Mouse (Mus musculus) stomach, embryonic 15.5 days (tissue): Measurements from ENCODE around the gene Hoga1. TPM values are rescaled to one million over a fixed set of nuclear protein-coding genes. Genes with fewer than 3 reads are reported as not detected.
A peak's percentile ranks its signal among the peaks of the same experiment; 100 is the strongest.
"Not testable (repeated sequence)": the region's sequence is repeated elsewhere in the genome, so short reads cannot be mapped to it uniquely, and the experiment has no call there.

Source experiments
- ATAC-seq: fragments of 200-750 bp; cut with Nextera tagmentation; 2 replicates; pipeline ENCODE4 v1.8.0; 2017; ENCODE audit warnings: low read depth, moderate number of reproducible peaks, moderate TSS enrichment; ENCODE audit not compliant: insufficient read depth, low FRiP score
- H3K27ac ChIP-seq: fragments of 300-500 bp; sonication (generic); 2 replicates; pipeline ENCODE4 v1.5.1; 2015; ENCODE audit warnings: mild to moderate bottlenecking, inconsistent platforms
- H3K27me3 ChIP-seq: fragments of 300-500 bp; sonication (generic); replicated peaks from 2 replicates; pipeline ENCODE4 v1.6.1; 2015; ENCODE audit warnings: inconsistent platforms
- H3K36me3 ChIP-seq: fragments of 300-500 bp; sonication (generic); 2 replicates; pipeline ENCODE4 v1.6.1; 2015; ENCODE audit warnings: inconsistent platforms
- H3K4me1 ChIP-seq: fragments of 300-500 bp; sonication (generic); 2 replicates; pipeline ENCODE4 v1.6.1; 2015; ENCODE audit warnings: inconsistent platforms
- H3K4me2 ChIP-seq: fragments of 300-500 bp; sonication (generic); 2 replicates; pipeline ENCODE4 v1.6.1; 2015; ENCODE audit warnings: mild to moderate bottlenecking, inconsistent platforms
- H3K4me3 ChIP-seq: fragments of 300-500 bp; sonication (generic); replicated peaks from 2 replicates; pipeline ENCODE4 v1.5.1; 2015; ENCODE audit warnings: inconsistent platforms
- H3K9ac ChIP-seq: fragments of 300-500 bp; sonication (generic); 2 replicates; pipeline ENCODE4 v1.6.1; 2015; ENCODE audit warnings: inconsistent platforms
- H3K9me3 ChIP-seq: fragments of 300-500 bp; sonication (generic); 2 replicates; pipeline ENCODE4 v1.6.1; 2016; ENCODE audit warnings: inconsistent platforms
- WGBS: fragments of 180-500 bp; shearing (Covaris S2); methylation state at CpG from one replicate; pipeline ENCODE4 v1.1.7; 2015; 5-methylcytosine and 5-hydroxymethylcytosine counted together
- polyA plus RNA-seq: library from polyadenylated mRNA; unstranded; fragments of >200 nt; fragmentation: Nextera tagmentation; extraction: Ambion mirVana; gene quantifications from 2 replicates; pipeline ENCODE4 v1.2.1, GENCODE M21; 2015

The Hoga1 gene
- polyA plus RNA-seq, 1 experiment from 2014 or later: 4.0 TPM

DNA sequence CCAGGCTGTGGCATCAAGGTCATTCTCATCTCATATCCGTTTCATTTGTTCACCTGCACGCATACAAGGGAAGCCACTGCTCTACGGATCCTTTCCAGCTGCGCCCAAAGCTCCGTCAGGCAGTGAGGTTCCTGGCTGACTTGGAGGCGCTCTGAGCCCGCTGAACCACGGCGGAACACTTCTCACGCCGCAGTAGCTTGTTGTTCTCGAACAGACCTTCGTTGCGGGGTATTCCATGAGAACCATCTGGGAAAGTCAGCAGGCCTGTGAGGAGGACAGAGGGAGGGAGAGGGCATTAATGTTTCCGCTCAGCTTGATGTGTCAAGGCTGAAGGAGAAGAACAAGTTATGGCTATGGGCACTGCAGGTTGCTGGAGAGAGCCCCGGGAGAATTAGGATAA lies 30.6 kb downstream of the Hoga1 start:
- Histone ChIP-seq H3K36me3 (no peaks in the 10 kb centered on the region), H3K27me3 (no peaks in the 10 kb centered on the region), H3K4me3 (no peak overlapping the region), H3K9ac (no peak overlapping the region), H3K27ac (no peak overlapping the region), H3K9me3 (no peaks in the 10 kb centered on the region), H3K4me2 (no peak overlapping the region), H3K4me1 (no peaks in the 10 kb centered on the region)
- 91% methylated on average over 16 of the region's 16 CpGs for WGBS
- no peak for ATAC-seq

DNA sequence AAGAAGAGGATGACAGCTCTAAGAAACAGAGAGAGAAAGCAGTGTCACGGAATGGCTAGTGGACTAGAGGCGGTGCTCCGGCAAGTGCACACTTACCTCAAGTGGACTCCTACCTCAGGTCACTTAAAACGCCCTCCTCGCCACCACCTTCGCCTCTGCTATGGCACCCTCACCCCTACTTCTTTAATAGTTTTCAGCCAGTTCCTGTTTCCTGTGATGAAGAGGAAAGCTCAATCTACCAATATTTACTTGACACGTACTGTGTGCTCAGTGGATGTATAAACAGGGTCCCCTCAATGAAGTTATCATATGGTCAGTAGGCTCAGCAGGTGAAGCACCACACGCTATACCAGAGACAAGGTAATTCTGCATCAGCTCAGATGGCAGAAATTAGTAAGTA lies 33.2 kb downstream of the Hoga1 start:
- WGBS: 92% methylated on average over 8 of the region's 8 CpGs
- Histone ChIP-seq H3K4me3 (no peak overlapping the region), H3K9ac (no peak overlapping the region), H3K27me3 (no peaks in the 10 kb centered on the region), H3K4me1 (no peaks in the 10 kb centered on the region), H3K4me2 (no peak overlapping the region), H3K36me3 (no peaks in the 10 kb centered on the region), H3K27ac (no peak overlapping the region), H3K9me3 (no peaks in the 10 kb centered on the region)
- no peak for ATAC-seq

DNA sequence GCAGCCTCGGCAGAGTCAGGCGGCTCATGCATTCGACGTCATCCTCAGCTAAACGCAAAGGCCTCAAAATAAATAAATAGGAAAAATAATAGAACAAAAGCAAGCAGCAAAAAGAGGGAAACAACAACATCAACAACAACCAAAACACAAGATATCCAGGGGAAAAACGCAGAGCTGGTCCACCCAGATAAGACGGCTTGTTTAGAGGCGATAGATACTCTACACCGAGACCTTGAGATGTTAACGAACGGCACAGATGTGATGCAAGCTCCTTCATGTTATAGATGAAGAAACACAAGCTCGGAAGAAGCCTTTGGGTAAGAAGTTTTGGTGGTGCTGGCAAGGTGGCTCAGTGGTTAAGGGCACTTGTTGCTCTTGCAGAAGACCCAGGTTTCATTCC lies 33.6 kb downstream of the Hoga1 start:
- Histone ChIP-seq H3K36me3 (no peaks in the 10 kb centered on the region), H3K9ac (no peak overlapping the region)
- 94% methylated on average over 12 of the region's 12 CpGs for WGBS

DNA sequence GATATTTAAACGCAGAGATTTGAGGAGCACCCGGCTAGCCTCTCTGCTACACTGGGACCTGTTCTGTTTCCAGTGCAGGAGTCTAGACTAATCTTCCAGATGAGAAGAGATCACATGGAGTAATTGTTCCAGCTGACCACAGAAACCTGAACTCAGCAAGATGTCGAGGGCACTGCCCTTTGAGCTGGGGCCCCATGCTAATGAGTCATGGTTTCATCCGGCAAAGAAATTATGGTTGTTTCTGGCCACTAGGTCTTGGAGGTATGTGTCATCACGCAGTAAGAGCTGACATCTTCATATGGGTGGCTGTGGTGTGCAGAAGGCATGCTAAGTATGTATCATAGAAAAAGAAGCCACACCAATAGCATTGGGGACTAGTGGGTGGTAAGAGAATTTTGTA lies 34.5 kb downstream of the Hoga1 start:
- Histone ChIP-seq H3K4me1 (no peaks in the 10 kb centered on the region), H3K9ac (no peak overlapping the region), H3K4me2 (no peak overlapping the region), H3K9me3 (no peaks in the 10 kb centered on the region), H3K4me3 (no peak overlapping the region), H3K27ac (no peak overlapping the region), H3K27me3 (no peaks in the 10 kb centered on the region), H3K36me3 (no peaks in the 10 kb centered on the region)
- 72% methylated on average over 5 of the region's 5 CpGs for WGBS
- no peak for ATAC-seq

More for the DNA sequence above, 33.6 kb downstream of the Hoga1 start:
- Histone ChIP-seq H3K27ac (no peak overlapping the region), H3K4me1 (no peaks in the 10 kb centered on the region), H3K4me2 (no peak overlapping the region), H3K9me3 (no peaks in the 10 kb centered on the region), H3K27me3 (no peaks in the 10 kb centered on the region), H3K4me3 (no peak overlapping the region)
- ATAC-seq: no peak

DNA sequence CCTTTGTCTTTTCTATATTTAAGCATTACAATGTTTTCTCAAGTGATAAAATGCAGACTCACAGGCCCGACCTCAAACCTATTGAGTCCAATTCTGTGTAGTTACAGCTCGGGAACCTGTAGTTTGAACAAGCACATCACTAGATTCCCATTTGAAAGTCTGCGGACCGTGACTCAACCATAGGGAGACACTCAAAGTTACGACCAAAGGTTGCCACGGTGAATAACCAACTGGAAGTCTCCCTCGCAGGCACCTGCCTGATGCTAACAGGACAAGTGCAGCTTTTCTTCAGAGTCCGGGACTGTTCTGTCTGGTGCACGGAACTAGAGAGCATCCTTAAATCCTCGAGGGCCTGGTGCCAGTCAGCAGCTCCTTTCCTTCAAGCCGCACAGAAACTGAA lies 35.1 kb downstream of the Hoga1 start:
- Histone ChIP-seq H3K9ac (no peak overlapping the region), H3K4me2 (no peak overlapping the region), H3K4me3 (no peak overlapping the region), H3K36me3 (no peaks in the 10 kb centered on the region), H3K27ac (no peak overlapping the region), H3K27me3 (no peaks in the 10 kb centered on the region), H3K4me1 (peaks cover under 1% of the 10 kb centered on the region; the same call in 1 of the 2 replicates), H3K9me3 (no peaks in the 10 kb centered on the region)
- 85% methylated on average over 11 of the region's 11 CpGs for WGBS
- ATAC-seq: no peak

DNA sequence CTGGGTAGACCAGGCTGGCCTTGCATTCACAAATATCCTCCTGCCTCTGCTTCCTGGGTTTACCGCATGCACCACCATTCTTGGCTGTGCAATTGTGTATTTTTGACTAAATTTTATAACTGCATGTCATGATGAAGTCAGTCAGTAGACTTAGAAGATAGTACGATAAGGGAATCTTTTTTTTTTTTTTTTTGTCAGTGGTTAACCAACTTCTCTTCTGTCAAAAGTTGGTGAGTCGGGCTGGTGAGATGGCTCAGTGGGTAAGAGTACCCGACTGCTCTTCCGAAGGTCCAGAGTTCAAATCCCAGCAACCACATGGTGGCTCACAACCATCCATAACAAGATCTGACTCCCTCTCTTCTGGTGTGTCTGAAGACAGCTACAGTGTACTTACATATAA lies 36.2 kb downstream of the Hoga1 start:
- not testable (repeated sequence) for H3K27me3 ChIP-seq, H3K36me3 ChIP-seq, H3K9ac ChIP-seq, H3K4me3 ChIP-seq, ATAC-seq, H3K4me2 ChIP-seq, H3K9me3 ChIP-seq, H3K27ac ChIP-seq, H3K4me1 ChIP-seq
- WGBS: 94% methylated on average over 5 of the region's 5 CpGs

DNA sequence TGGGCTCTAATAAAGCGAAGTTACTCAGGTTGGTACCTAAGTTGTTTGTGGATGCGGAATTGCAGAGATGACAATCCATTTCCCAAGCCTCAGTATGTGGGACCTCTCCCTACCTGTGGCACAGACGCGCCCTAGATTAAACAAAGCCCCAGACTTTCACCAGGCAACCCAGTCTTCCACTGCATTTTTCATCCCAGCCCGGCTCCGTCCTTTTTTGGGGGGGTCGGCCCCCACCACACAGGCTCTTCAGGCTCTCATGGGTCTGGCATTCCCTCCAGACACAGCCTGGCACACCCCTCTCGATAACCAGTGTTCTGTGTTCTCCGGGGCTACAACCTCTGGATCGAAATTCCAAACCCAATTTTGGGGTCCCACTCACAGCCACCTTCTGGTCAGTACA lies 40.3 kb downstream of the Hoga1 start:
- no peaks in the 10 kb centered on the region for H3K36me3 ChIP-seq
- H3K27me3 ChIP-seq: no peaks in the 10 kb centered on the region
- peaks cover 11% of the 10 kb centered on the region; the same call in 1 of the 2 replicates for H3K4me1 ChIP-seq
- H3K27ac ChIP-seq: no peak overlapping the region
- H3K4me3 ChIP-seq: peak overlapping the region; percentile 70
- H3K9me3 ChIP-seq: no peaks in the 10 kb centered on the region
- H3K9ac ChIP-seq: peak overlapping the region; percentile 46
- peak overlapping the region; percentile 92 for H3K4me2 ChIP-seq
- WGBS: 10% methylated on average over 10 of the region's 10 CpGs
- ATAC-seq: no peak

DNA sequence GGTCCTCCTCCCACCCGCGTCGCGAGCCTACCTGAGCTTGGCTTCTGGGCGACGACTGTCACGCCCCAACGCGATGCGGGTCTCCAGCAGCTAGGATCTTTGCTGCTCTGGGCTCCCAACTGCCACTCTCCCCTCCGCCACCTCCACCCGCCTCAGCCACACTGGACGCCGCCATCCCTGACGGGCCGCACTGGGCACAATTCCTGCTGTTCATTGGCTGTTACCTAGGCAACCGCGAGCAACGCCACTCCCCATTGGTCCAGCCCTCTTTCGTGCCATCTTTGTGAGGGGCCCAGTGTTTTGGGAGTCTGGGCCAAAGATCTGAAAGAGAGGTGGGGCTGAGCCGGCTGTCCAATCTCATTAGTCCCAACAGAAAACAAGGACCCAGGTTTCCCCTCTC lies 40.8 kb downstream of the Hoga1 start, which contains the start of gene Morn4:
TSS of gene Morn4 (minus strand) at position 192 of the 400 bp plus-strand sequence.
- Histone ChIP-seq H3K27ac (no peak within 1 kb of the TSS), H3K36me3 (no peaks in the 10 kb centered on the region), H3K27me3 (no peaks in the 10 kb centered on the region), H3K4me3 (peak within 1 kb of the TSS; percentile 70), H3K4me2 (peak within 1 kb of the TSS; percentile 92), H3K9ac (peak within 1 kb of the TSS; percentile 46), H3K9me3 (no peaks in the 10 kb centered on the region), H3K4me1 (peaks cover 16% of the 10 kb centered on the region)
- WGBS: under 1% methylated on average over 21 of the region's 21 CpGs
- peak; percentile 49 for ATAC-seq

DNA sequence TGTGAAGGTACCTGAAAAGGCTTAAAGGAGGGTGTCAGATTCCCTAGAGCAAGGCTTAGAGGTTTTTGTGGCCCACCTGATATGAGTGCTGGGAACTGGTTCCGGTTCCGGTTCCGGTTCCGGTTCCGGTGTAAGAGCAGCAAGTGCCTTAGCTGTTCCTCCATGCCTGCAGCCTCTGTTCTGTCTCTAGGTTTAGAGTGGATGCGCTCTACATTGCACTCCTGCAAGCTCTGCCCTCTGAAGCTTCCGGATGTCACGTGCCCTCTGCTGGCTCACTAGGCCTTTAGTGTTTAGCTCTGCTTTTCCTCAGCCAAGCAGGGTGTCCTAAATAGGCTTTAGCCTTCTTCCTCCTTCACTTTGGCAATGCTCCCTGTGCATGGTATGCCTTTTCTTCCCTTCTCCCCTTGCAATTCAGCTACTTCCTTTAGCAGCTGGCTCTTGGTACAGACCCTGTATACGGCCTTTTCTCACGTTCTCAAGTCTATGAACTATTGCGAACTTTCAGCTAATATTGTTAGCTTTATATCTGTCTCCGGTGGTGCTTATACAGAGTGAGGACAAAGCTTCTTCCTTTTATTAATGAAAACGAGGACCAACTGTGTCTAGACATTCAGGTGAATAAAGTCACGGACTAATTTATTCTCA lies 43.8 kb downstream of the Hoga1 start:
- 21% methylated on average over 14 of the region's 14 CpGs for WGBS
- Histone ChIP-seq H3K4me3 (peak overlapping the region; percentile 73; the same call in 1 of the 2 replicates), H3K4me2 (peak overlapping the region; percentile 76), H3K9me3 (no peaks in the 10 kb centered on the region), H3K27ac (peak overlapping the region; percentile 87), H3K9ac (no peak overlapping the region), H3K4me1 (peaks cover 21% of the 10 kb centered on the region), H3K27me3 (no peaks in the 10 kb centered on the region), H3K36me3 (peaks cover 6% of the 10 kb centered on the region; the same call in 1 of the 2 replicates)
- no peak for ATAC-seq

DNA sequence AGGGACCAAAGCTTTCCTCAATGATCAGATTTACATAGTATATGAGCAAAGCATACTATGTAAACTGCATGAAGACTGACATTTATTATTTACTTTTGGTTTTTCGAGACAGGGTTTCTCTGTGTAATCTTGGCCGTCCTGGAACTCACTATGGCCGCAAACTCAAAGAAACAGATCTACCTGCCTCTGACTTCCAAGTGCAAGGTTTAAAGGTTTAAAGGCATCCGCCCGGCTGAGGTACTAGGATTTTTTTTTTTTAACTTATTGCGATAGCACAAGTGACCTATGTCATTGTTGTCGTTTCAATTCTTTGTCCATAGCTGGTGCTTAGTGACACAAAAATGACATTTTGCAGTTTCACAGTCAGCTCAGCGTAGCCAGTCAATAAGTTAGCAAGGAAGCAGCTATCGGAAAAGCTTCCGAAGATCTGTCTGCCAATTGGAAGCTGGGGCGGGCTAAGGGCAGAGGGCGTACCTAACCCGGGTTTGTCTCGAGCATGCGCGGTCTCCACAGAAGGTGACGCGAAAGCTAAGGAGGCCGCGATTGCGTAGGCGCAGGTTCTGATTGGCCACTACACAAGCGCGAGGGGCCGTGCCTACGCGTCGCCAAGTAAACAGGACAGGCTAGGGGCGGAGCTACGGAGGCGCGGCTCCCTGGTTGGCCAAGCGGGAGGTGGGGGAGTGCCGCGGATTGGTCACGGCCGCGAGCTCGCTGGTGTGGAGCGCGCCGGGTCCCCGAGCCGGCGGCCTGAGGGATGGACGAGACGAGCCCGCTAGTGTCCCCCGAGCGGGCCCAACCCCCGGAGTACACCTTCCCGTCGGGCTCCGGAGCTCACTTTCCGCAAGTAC lies 44.6 kb downstream of the Hoga1 start, which contains the start of gene Pi4k2a:
TSS of gene Pi4k2a (plus strand) at position 723 of the 848 bp plus-strand sequence.
- H3K27ac ChIP-seq: peak within 1 kb of the TSS; percentile 92
- no peaks in the 10 kb centered on the region for H3K9me3 ChIP-seq
- H3K27me3 ChIP-seq: no peaks in the 10 kb centered on the region
- H3K4me2 ChIP-seq: peak within 1 kb of the TSS; percentile 76
- H3K4me3 ChIP-seq: peak within 1 kb of the TSS; percentile 73
- peaks cover 6% of the 10 kb centered on the region; the same call in 1 of the 2 replicates for H3K36me3 ChIP-seq
- WGBS: under 1% methylated on average over 55 of the region's 55 CpGs
- peak; percentile 98 for ATAC-seq
- peaks cover 21% of the 10 kb centered on the region for H3K4me1 ChIP-seq
- peak within 1 kb of the TSS; percentile 54 for H3K9ac ChIP-seq

DNA sequence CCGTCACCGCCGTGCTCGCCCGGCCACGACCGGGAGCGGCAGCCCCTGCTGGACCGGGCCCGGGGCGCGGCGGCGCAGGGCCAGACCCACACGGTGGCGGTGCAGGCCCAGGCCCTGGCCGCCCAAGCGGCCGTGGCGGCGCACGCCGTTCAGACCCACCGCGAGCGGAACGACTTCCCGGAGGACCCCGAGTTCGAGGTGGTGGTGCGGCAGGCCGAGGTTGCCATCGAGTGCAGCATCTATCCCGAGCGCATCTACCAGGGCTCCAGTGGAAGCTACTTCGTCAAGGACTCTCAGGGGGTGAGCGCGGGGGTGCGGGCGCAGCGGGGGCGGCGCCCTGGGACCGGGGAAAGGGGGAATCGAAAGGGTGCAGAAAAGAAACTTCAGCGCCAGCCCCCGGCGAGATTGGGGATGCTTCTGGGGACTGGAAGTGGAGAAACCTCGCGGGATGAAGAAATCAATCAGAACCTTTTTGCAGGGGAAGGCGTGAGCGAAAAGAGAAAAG lies 45.3 kb downstream of the Hoga1 start:
- peak overlapping the region; percentile 73 for H3K4me3 ChIP-seq
- ATAC-seq: peak; percentile 48
- no peaks in the 10 kb centered on the region for H3K27me3 ChIP-seq
- H3K27ac ChIP-seq: peak overlapping the region; percentile 92
- WGBS: under 1% methylated on average over 51 of the region's 52 CpGs
- H3K4me1 ChIP-seq: peaks cover 18% of the 10 kb centered on the region
- no peaks in the 10 kb centered on the region for H3K9me3 ChIP-seq
- H3K9ac ChIP-seq: peak overlapping the region; percentile 54
- peak overlapping the region; percentile 76 for H3K4me2 ChIP-seq
- peaks cover 6% of the 10 kb centered on the region; the same call in 1 of the 2 replicates for H3K36me3 ChIP-seq

DNA sequence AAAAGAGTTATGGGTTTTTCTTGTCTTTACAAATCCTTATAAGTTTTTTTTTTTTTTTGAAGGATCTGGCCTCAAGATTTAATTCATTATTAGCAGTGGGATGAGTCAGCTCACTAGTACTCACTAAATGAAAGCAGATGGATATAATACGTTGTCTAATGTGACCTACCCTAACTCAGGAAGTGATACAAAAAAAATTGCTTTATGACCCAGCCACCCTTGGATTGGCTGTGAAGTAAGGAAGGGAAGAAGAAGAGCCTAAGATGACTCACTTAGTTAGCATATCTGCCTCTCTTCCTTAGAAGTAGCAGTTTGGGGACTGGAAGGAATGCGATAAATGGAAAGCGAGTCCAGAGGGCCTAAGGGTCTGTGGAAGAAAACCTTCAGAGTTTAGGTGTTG lies 54.0 kb downstream of the Hoga1 start:
- ATAC-seq: no peak
- no peak overlapping the region for H3K4me3 ChIP-seq
- no peaks in the 10 kb centered on the region for H3K4me1 ChIP-seq

More for the DNA sequence above, 54.0 kb downstream of the Hoga1 start:
- H3K36me3 ChIP-seq: peaks cover 11% of the 10 kb centered on the region; the same call in 1 of the 2 replicates
- no peaks in the 10 kb centered on the region for H3K27me3 ChIP-seq
- no peak overlapping the region for H3K4me2 ChIP-seq
- no peak overlapping the region for H3K9ac ChIP-seq
- H3K27ac ChIP-seq: no peak overlapping the region
- no peaks in the 10 kb centered on the region for H3K9me3 ChIP-seq
- 80% methylated on average over 3 of the region's 3 CpGs for WGBS
